Mouse (Mus musculus) spleen, adult 2 months (tissue): ENCODE results near the gene Rassf5. TPM values are rescaled to one million over a fixed set of nuclear protein-coding genes. Genes with fewer than 3 reads are reported as not detected.
A peak's percentile ranks its signal among the peaks of the same experiment; 100 is the strongest.

ENCODE experiments used
- DNase-seq, 2 experiments: peaks; one replicate each; pipeline versions ENCODE4 v3.0.0 to v3.0.0-alpha.2; 2012 to 2021; ENCODE audit warnings: low spot score in 2 of 2, low read depth in 1 of 2
- H3K27ac ChIP-seq: fragments of 200-500 bp; 2 replicates; pipeline ENCODE4 v1.5.1; 2012; ENCODE audit warnings: low read length, inconsistent platforms; ENCODE audit not compliant: insufficient read depth
- H3K27me3 ChIP-seq: fragments of 200-500 bp; 2 replicates; pipeline ENCODE4 v1.6.1; 2012; ENCODE audit warnings: mild to moderate bottlenecking, moderate library complexity, low read length, inconsistent platforms; ENCODE audit not compliant: control insufficient read depth, insufficient read depth
- H3K36me3 ChIP-seq: fragments of 200-500 bp; 2 replicates; pipeline ENCODE4 v1.6.1; 2012; ENCODE audit warnings: mild to moderate bottlenecking, low read length, inconsistent platforms; ENCODE audit not compliant: control insufficient read depth, insufficient read depth
- H3K4me1 ChIP-seq: fragments of 200-500 bp; 2 replicates; pipeline ENCODE4 v1.6.1; 2011; ENCODE audit warnings: inconsistent platforms; ENCODE audit not compliant: control insufficient read depth, insufficient read depth, insufficient read length
- H3K4me3 ChIP-seq: fragments of 200-500 bp; 2 replicates; pipeline ENCODE4 v1.5.1; 2011; ENCODE audit warnings: mild to moderate bottlenecking, inconsistent platforms; ENCODE audit not compliant: insufficient read depth, insufficient read length; ENCODE audit errors: extremely low read depth
- CTCF ChIP-seq: fragments of 200-500 bp; IDR thresholded peaks from 2 replicates; pipeline ENCODE4 v1.5.1; 2011; ENCODE audit warnings: mild to moderate bottlenecking, inconsistent platforms; ENCODE audit not compliant: insufficient read depth, insufficient read length, insufficient replicate concordance; ENCODE audit errors: extremely low read depth
- POLR2A ChIP-seq: fragments of 200-500 bp; IDR thresholded peaks from 2 replicates; pipeline ENCODE4 v1.6.1; 2011; ENCODE audit warnings: low read depth, low read length, inconsistent platforms
- WGBS: fragments of 180-500 bp; shearing (Covaris S2); methylation state at CpG from one replicate; pipeline ENCODE4 v1.1.7; 2018; 5-methylcytosine and 5-hydroxymethylcytosine counted together
- polyA plus RNA-seq: library from polyadenylated mRNA; depleted of rRNA; stranded (reverse); fragments of >200 nt; gene quantifications from 2 replicates; pipeline ENCODE4 v1.2.3, GENCODE M21; 2012

Rassf5 gene
- polyA plus RNA-seq, 1 experiment, result 40.4 TPM

DNA sequence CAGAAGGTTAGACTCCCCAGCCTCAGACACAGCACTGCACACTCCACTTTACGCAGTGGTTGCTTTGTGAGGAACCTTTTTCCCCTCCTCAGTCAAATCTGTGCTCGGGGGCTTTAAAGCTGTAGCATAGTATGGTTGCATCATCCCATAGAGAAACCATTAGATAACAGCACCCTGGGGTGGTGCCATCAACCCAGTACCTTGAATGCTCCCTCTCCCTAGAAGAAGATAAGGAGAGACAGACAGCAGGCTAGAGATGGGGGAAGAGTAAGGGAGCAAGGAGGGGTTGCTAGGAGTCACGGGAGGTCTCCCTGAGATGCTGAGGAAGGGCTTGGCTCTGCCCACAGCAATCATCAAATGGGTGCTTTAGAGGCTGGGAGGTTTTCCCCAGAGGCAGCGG is 43.7 kb downstream of the Rassf5 start:
- Histone ChIP-seq H3K27me3 (no peaks in the 10 kb centered on the region), H3K27ac (no peak overlapping the region), H3K4me1 (peaks cover 37% of the 10 kb centered on the region; the same call in 1 of the 2 replicates), H3K4me3 (no peak overlapping the region), H3K36me3 (0 out of 2 replicates have a peak, but pooled peaks cover 2% of the 10 kb centered on the region)
- WGBS, result 67% methylated on average over 4 of the region's 4 CpGs
- no peak for DNase-seq
- TF ChIP-seq POLR2A (no peak), CTCF (no peak)

DNA sequence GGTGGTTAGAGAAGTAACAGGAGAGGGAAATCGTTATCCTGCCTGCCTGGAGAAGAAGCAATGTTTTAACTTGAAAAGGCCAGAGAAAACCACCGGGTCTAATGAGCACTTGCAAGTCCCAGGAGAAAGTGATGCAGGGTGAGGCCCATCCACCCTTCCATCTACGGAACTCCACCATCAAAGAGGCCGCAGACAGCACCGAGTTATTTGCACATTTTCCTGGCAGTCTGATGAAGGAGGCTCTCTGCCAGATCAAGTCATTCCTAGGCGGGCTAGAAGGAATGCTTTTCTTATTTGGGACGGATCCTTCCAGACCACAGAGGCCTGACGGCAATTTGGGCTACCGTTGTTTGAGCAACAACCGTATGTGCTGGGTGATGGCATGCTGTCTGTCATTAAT is 44.5 kb downstream of the Rassf5 start:
- TF ChIP-seq CTCF (no peak), POLR2A (no peak)
- Histone ChIP-seq H3K4me3 (no peak overlapping the region), H3K27me3 (no peaks in the 10 kb centered on the region), H3K4me1 (peaks cover 38% of the 10 kb centered on the region; the same call in 1 of the 2 replicates), H3K36me3 (peaks cover 4% of the 10 kb centered on the region; the same call in 1 of the 2 replicates), H3K27ac (peak overlapping the region; percentile 79)
- 41% methylated on average over 10 of the region's 10 CpGs for WGBS
- no peak for DNase-seq

DNA sequence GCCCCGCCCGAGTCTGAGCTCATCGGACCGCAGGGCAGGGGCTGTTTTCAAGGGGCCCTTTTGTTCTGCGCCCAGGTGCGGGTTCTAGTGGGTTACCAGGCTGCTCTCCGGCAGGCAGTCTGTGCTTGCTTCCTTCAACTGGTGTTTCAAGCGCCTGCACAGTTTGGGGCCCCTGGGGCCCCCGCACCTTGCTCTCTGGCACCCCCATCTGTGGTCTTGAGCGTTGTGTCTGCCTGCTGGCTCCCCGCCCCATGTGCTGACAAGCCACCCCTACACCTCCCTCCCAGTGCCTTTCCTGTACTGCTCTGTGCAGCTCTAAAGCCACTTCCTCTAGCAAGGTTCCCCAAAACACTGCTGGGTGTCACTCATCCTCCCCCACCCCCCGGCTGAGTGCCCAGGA is 45.1 kb downstream of the Rassf5 start:
- H3K27ac ChIP-seq, result peak overlapping the region; percentile 96
- peak; percentile 91 to 96 for DNase-seq
- peak overlapping the region; percentile 83 for H3K4me3 ChIP-seq

DNA sequence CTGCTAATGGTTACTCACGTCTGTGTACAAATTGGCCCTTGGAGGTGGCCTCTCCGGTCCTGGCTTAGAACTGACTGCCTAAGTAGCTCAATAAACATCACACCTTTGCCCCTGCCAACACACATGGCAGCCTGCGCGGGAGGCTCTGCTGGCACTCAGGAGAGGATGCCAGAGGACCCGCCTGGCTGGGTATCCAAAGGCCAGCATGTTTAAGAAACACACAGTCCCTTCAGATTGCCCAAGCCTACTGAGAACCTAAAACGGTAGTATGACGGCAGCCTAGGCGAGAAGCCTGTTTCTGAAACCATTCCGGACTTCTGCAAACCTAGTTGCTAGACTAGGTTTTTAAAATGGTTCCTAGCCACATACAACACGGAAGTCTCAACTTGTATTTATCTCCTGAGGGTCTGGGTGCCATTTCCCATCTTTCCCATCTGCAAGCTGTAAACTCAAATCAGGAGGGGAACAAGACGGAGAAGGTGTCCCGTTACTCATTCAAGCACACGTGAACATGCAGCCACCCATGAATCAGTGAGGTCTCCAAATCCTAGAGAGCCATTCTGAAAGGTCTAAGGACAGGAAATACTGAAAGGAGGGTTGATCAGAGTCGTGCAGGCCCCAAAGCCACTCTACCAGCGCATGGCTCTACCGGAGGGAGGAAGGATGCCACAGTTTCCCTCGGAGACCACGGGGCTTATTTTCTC is 45.8 kb downstream of the Rassf5 start:
- H3K27ac ChIP-seq, result peak overlapping the region; percentile 96
- peak; percentile 33 to 38 for DNase-seq
- H3K4me1 ChIP-seq, result peaks cover 33% of the 10 kb centered on the region; the same call in 1 of the 2 replicates
- H3K4me3 ChIP-seq, result peak overlapping the region; percentile 83
- peaks cover 4% of the 10 kb centered on the region; the same call in 1 of the 2 replicates for H3K36me3 ChIP-seq
- WGBS, result 8% methylated on average over 18 of the region's 18 CpGs
- no peaks in the 10 kb centered on the region for H3K27me3 ChIP-seq
- TF ChIP-seq CTCF (no peak), POLR2A (peak; percentile 5; the same call in 1 of the 2 replicates)

More for the DNA sequence above, 45.1 kb downstream of the Rassf5 start:
- H3K4me1 ChIP-seq, result peaks cover 37% of the 10 kb centered on the region; the same call in 1 of the 2 replicates
- no peaks in the 10 kb centered on the region for H3K27me3 ChIP-seq
- 5% methylated on average over 12 of the region's 12 CpGs for WGBS
- peak; percentile 62 for TF ChIP-seq CTCF
- TF ChIP-seq POLR2A, result peak; percentile 62
- peaks cover 4% of the 10 kb centered on the region; the same call in 1 of the 2 replicates for H3K36me3 ChIP-seq

DNA sequence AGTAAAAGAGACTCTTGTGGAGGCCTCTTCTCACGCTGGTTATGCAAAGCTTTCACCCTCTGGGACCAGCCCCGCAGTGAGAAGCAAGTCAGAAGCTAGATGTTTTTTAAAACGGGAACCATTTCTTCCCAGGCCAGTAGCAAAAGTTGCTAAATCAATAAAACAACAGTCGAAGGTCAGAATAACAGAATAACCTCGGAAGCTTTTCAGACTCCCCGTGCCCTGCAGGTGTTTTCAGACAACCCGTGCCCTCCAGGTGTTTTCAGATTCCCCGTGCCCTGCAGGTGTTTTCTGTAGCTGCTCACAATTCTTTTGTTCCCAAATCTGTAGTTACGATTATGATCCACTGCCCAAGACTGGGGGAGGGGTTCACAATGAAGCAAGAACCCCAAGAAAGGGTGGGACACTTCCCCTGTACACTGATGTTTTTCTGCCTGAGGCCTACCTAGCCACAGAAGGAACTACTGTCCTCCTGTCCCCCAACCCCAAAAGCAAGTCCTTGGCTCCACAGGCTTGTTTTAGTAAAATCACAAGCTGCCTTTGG is 46.6 kb downstream of the Rassf5 start:
- no peak for DNase-seq
- 6% methylated on average over 9 of the region's 9 CpGs for WGBS
- Histone ChIP-seq H3K27me3 (no peaks in the 10 kb centered on the region), H3K36me3 (peaks cover 4% of the 10 kb centered on the region; the same call in 1 of the 2 replicates), H3K27ac (peak overlapping the region; percentile 96), H3K4me1 (peaks cover 29% of the 10 kb centered on the region; the same call in 1 of the 2 replicates), H3K4me3 (peak overlapping the region; percentile 83)
- no peak for TF ChIP-seq POLR2A
- no peak for TF ChIP-seq CTCF

DNA sequence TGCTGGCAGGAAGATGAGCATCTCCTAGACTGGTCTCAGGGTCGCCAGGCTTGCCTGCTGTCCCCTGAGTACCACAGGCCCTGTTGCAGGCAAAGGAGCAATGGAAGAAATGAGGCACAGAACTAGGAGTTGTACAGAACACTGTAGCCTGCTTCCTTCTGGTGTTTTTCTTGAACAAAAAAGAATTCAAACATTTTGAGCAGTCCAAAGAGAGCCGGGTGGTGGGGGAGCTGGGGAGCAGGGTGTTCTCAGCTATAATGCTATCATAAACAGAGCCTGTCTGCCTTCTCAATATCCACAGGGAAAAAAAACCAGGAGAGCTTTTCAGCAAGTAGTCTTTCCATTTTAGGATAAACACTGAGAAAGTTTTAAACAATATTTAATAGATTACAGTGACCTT is 49.0 kb downstream of the Rassf5 start:
- no peak for TF ChIP-seq CTCF
- TF ChIP-seq POLR2A, result no peak
- DNase-seq, result no peak
- Histone ChIP-seq H3K27ac (no peak overlapping the region), H3K4me1 (peaks cover 39% of the 10 kb centered on the region), H3K4me3 (no peak overlapping the region), H3K27me3 (no peaks in the 10 kb centered on the region), H3K36me3 (peaks cover 6% of the 10 kb centered on the region; the same call in 1 of the 2 replicates)
- WGBS, result 43% methylated on average over 2 of the region's 2 CpGs
